Mouse (Mus musculus) thymus, adult 2 months (tissue): ENCODE measurements around the gene Pspn. TPM values are rescaled to one million over a fixed set of nuclear protein-coding genes. Genes with fewer than 3 reads are reported as not detected.
A peak's percentile ranks its signal among the peaks of the same experiment; 100 is the strongest.

Experiments
- DNase-seq: peaks from one replicate; pipeline ENCODE4 v3.0.0; 2021
- H3K27ac ChIP-seq: fragments of 200-500 bp; 2 replicates; pipeline ENCODE4 v1.5.1; 2012; ENCODE audit warnings: low read length, control low read depth; ENCODE audit not compliant: control insufficient read depth, insufficient read depth
- H3K27me3 ChIP-seq: fragments of 200-500 bp; 2 replicates; pipeline ENCODE4 v1.6.1; 2012; ENCODE audit warnings: mild to moderate bottlenecking, low read length, moderate library complexity, mixed read lengths; ENCODE audit not compliant: control insufficient read depth, insufficient read depth
- H3K36me3 ChIP-seq: fragments of 200-500 bp; 2 replicates; pipeline ENCODE4 v1.6.1; 2012; ENCODE audit warnings: mild to moderate bottlenecking, low read length, moderate library complexity; ENCODE audit not compliant: control insufficient read depth, insufficient read depth
- H3K4me1 ChIP-seq: fragments of 200-500 bp; replicated peaks from 2 replicates; pipeline ENCODE4 v1.6.1; 2012; ENCODE audit warnings: low read length; ENCODE audit not compliant: control insufficient read depth, insufficient read depth
- H3K4me3 ChIP-seq: fragments of 200-500 bp; 2 replicates; pipeline ENCODE4 v1.5.1; 2012; ENCODE audit warnings: mild to moderate bottlenecking, low read length, control low read depth, moderate library complexity; ENCODE audit not compliant: control insufficient read depth, insufficient read depth
- CTCF ChIP-seq: fragments of 200-500 bp; IDR thresholded peaks from 2 replicates; pipeline ENCODE4 v1.5.1; 2012; ENCODE audit warnings: mild to moderate bottlenecking, control low read depth, low read length, moderate library complexity, borderline replicate concordance; ENCODE audit not compliant: control insufficient read depth, poor library complexity, insufficient read depth; ENCODE audit errors: extremely low read depth
- POLR2A ChIP-seq: fragments of 200-500 bp; IDR thresholded peaks from 2 replicates; pipeline ENCODE4 v1.6.1; 2012; ENCODE audit warnings: mild to moderate bottlenecking, low read length, control low read depth, moderate library complexity; ENCODE audit not compliant: control insufficient read depth, poor library complexity, insufficient read depth; ENCODE audit errors: extremely low read depth
- WGBS: fragments of 180-500 bp; shearing (Covaris S2); methylation state at CpG from one replicate; pipeline ENCODE4 v1.1.7; 2018; 5-methylcytosine and 5-hydroxymethylcytosine counted together
- polyA plus RNA-seq: library from polyadenylated mRNA; depleted of rRNA; stranded (reverse); fragments of >200 nt; gene quantifications from 2 replicates; pipeline ENCODE4 v1.2.3, GENCODE M21; 2012; rRNA removed

Pspn gene
- polyA plus RNA-seq, 1 experiment, result not detected

GRCm38 (mm10) chr17:56958667-56959066 is 41.2 kb downstream of the Pspn start:
- Histone ChIP-seq H3K27me3 (no peaks in the 10 kb centered on the region), H3K36me3 (no peaks in the 10 kb centered on the region), H3K4me3 (no peak overlapping the region), H3K4me1 (peaks cover 5% of the 10 kb centered on the region), H3K27ac (no peak overlapping the region)
- 88% methylated on average over 4 of the region's 4 CpGs for WGBS
- DNase-seq, result no peak
- no peak for TF ChIP-seq CTCF
- TF ChIP-seq POLR2A, result no peak

- no peaks in the 10 kb centered on the region for H3K36me3 ChIP-seq
- 16% methylated on average over 11 of the region's 11 CpGs for WGBS
- TF ChIP-seq CTCF (no peak), POLR2A (no peak)
- no peak overlapping the region for H3K27ac ChIP-seq
- DNase-seq, result peak; percentile 8
- no peak overlapping the region for H3K4me3 ChIP-seq
- peaks cover 5% of the 10 kb centered on the region for H3K4me1 ChIP-seq
- no peaks in the 10 kb centered on the region for H3K27me3 ChIP-seq
These were observed 41.9 kb downstream of the Pspn start for GRCm38 (mm10) chr17:56957763-56958429.

- Histone ChIP-seq H3K36me3 (no peaks in the 10 kb centered on the region), H3K27ac (no peak overlapping the region), H3K27me3 (no peaks in the 10 kb centered on the region), H3K4me1 (peaks cover 5% of the 10 kb centered on the region), H3K4me3 (no peak overlapping the region)
- TF ChIP-seq POLR2A (no peak), CTCF (no peak)
- 68% methylated on average over 7 of the region's 7 CpGs for WGBS
- DNase-seq, result no peak
These were observed 44.9 kb downstream of the Pspn start for GRCm38 (mm10) chr17:56954871-56955270.

GRCm38 (mm10) chr17:56952639-56953038 is 47.2 kb downstream of the Pspn start:
- Histone ChIP-seq H3K36me3 (no peaks in the 10 kb centered on the region), H3K4me3 (no peak overlapping the region), H3K4me1 (no peaks in the 10 kb centered on the region), H3K27me3 (no peaks in the 10 kb centered on the region), H3K27ac (no peak overlapping the region)
- TF ChIP-seq POLR2A (no peak), CTCF (no peak)
- no peak for DNase-seq
- 94% methylated on average over 1 of the region's 1 CpGs for WGBS

- peak; percentile 71 for DNase-seq
- whole genome bisulfite sequencing, result 36% methylated on average over 3 of the region's 3 CpGs
- Histone ChIP-seq H3K4me3 (no peak overlapping the region), H3K36me3 (no peaks in the 10 kb centered on the region), H3K27ac (no peak overlapping the region), H3K4me1 (no peaks in the 10 kb centered on the region), H3K27me3 (no peaks in the 10 kb centered on the region)
- TF ChIP-seq CTCF, result peak; percentile 76; the same call in 1 of the 2 replicates
- no peak for TF ChIP-seq POLR2A
These were observed 48.9 kb downstream of the Pspn start for GRCm38 (mm10) chr17:56950915-56951314.

Other genes with a start within 250 kb of the Pspn start
- 37.6 and 44.4 TPM in 2 replicates for gene Nrtn, start 242.5 kb downstream of the Pspn start, polyA plus RNA-seq
- gene Dus3l, start 235.3 kb downstream of the Pspn start, polyA plus RNA-seq, result 142 and 157 TPM in 2 replicates
- gene Prr22, start 229.8 kb downstream of the Pspn start, polyA plus RNA-seq, result 4.1 and 4.5 TPM in 2 replicates
- 31.3 and 44.2 TPM in 2 replicates for gene Rfx2, start 169.0 kb downstream of the Pspn start, polyA plus RNA-seq
- 0.11 TPM in 1 of 2 replicates, not detected in the other for gene Acsbg2, start 125.6 kb downstream of the Pspn start, polyA plus RNA-seq
- 0.10 and 0.19 TPM in 2 replicates for gene 1700061G19Rik, start 124.5 kb downstream of the Pspn start, polyA plus RNA-seq
- 134 and 135 TPM in 2 replicates for gene Mllt1, start 64.6 kb downstream of the Pspn start, polyA plus RNA-seq
- 0.14 and 0.32 TPM in 2 replicates for gene Acer1, start 17.9 kb downstream of the Pspn start, polyA plus RNA-seq
- 131 and 144 TPM in 2 replicates for gene Clpp, start 9.7 kb downstream of the Pspn start, polyA plus RNA-seq
- gene Alkbh7, start 2.7 kb downstream of the Pspn start, polyA plus RNA-seq, result 26.7 and 32.2 TPM in 2 replicates
- 40.8 and 42.9 TPM in 2 replicates for gene Gtf2f1, start 11.3 kb upstream of the Pspn start, polyA plus RNA-seq
- gene Gm17949, start 11.5 kb upstream of the Pspn start, polyA plus RNA-seq, result 0.08 TPM in 1 of 2 replicates, not detected in the other
- 229 and 259 TPM in 2 replicates for gene Khsrp, start 31.5 kb upstream of the Pspn start, polyA plus RNA-seq
- gene Slc25a41, start 41.6 kb upstream of the Pspn start, polyA plus RNA-seq, result 0.22 and 0.38 TPM in 2 replicates
- 3.4 and 5.9 TPM in 2 replicates for gene Crb3, start 59.1 kb upstream of the Pspn start, polyA plus RNA-seq
- 76.5 and 93.2 TPM in 2 replicates for gene Slc25a23, start 59.8 kb upstream of the Pspn start, polyA plus RNA-seq
- 176 and 196 TPM in 2 replicates for gene Dennd1c, start 78.5 kb upstream of the Pspn start, polyA plus RNA-seq
- gene Tubb4a, start 87.8 kb upstream of the Pspn start, polyA plus RNA-seq, result 5.5 and 5.7 TPM in 2 replicates
- gene Tnfsf9, start 105.3 kb upstream of the Pspn start, polyA plus RNA-seq, result 10.2 and 12.3 TPM in 2 replicates
- 10.5 and 11.0 TPM in 2 replicates for gene Cd70, start 149.8 kb upstream of the Pspn start, polyA plus RNA-seq
- gene Tnfsf14, start 194.2 kb upstream of the Pspn start, polyA plus RNA-seq, result 6.5 and 6.7 TPM in 2 replicates
- 139 and 152 TPM in 2 replicates for gene C3, start 228.1 kb upstream of the Pspn start, polyA plus RNA-seq
- gene Gpr108, start 248.4 kb upstream of the Pspn start, polyA plus RNA-seq, result 62.4 and 63.9 TPM in 2 replicates
- 10.6 and 14.8 TPM in 2 replicates for gene Trip10, start 249.4 kb upstream of the Pspn start, polyA plus RNA-seq